Mouse (Mus musculus): ENCODE measurements at regions not wholly inside any gene's neighbourhood (a gene's known extent, or its start where the extent isn't known, plus 50 kb on each side); places are given as distances from the start of the nearest gene placed in this dataset.

DNA sequence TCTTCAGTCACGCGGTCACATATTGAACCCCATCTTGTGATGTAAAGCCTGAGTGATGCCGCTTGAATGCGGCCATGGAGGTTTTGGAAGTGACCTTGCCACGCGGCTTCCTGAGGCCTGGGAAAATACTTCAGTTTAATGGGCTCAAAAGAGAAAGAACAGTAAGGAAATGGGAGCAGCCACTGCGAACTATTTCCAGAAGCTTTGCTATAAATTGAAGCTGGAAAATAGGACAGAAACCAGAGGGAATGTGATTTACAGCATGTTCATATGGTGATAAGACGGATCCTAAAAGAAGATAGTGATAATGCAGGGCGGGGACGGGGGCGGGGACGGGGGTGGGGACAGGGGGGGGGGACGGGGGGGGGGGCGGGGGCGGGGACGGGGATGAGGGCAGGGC is 52.7 kb upstream of the Trpc4 start:
- DNase-seq, result no peak

- no peak for DNase-seq
Measured at GRCm38 (mm10) chr3:54083634-54084033, 72.2 kb upstream of the Trpc4 start.

DNA sequence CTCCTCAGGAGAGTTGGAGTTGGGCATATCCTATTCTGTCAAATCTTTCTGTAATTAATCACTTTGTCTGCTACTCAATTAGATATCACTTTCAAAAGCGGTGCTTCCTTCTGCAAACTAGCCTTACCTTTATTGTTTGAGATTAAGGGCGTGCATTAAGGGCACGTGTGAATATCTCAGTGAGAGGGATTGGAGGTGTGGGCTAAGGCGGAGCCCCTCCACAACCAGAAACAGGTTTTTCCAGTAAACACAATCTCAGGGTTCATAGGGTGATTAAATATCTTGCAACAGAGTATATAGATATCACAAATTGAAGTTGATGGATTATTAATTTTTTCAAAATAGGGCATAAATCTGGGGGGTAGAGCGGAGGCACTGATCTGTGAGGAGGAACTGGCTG is 79.4 kb upstream of the Trpc4 start:
- no peak for DNase-seq

- no peak for DNase-seq
Measured at GRCm38 (mm10) chr3:54060653-54061052, 95.2 kb upstream of the Trpc4 start.

DNA sequence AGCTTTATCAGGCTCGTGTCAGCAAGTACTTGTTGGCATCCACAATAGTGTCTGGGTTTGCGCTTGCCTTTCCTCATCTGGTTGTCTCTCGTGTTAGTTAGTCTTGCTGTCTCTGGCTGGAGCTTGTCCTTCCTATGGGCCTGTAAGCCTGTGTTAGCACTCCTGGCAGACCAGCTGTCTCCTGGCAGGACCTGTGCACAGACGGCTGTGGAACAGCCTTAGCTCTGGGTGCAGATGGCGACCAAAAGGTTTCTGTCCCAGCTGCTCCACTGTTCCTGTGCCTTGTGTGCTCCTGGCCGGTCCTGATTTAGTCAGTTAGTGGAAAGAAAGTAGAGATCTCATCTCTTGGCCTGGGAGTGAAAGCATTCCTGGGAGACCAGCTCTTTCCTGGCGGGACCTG is 101.5 kb upstream of the Trpc4 start:
- no peak for DNase-seq

DNA sequence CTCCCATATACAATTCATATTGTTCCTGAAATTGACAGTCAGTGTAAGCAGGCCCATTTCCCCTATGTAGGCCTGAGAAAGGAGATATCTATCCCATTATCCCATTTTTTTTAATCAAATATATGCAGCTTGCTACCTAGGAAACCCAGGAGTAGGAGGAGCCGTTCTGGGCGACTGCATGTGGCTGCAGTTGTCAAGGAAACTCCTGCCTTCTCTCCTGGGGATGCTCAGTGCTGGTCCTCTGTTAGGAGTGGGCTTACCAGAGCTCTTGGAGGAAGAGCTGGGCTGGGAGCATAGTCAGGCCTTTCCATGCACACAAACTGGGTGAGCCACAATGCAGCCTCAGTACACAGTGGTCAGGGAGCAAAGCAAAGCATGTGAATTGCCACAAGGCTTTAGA is 106.5 kb upstream of the Trpc4 start:
- no peak for DNase-seq

DNA sequence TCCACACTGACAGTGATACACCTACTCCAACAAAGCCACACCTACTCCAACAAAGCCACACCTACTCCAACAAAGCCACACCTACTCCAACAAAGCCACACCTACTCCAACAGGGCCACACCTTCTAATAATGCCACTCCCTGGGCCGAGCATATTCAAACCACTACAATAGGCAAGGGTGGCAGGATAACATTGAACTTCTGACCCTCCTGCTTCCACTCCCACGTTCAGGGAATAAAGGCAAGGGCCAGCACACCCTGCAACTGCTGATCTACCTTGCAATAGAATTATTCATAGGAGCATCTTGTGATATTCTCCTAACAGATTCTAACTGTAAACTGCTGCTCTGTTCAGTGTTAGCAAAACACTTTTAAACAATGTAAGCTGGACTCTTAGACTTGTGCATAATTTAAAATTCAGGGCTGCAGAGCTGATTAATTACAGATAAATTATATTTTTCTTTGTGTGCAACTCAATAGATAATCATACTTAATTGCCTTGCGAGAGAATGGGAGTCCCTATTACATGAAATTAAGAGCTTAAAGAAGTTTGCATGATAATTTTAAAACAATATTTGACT is 107.7 kb upstream of the Trpc4 start:
- no peak for DNase-seq

GRCm38 (mm10) chr3:54027365-54027764 is 128.5 kb upstream of the Trpc4 start:
- no peak for DNase-seq

DNA sequence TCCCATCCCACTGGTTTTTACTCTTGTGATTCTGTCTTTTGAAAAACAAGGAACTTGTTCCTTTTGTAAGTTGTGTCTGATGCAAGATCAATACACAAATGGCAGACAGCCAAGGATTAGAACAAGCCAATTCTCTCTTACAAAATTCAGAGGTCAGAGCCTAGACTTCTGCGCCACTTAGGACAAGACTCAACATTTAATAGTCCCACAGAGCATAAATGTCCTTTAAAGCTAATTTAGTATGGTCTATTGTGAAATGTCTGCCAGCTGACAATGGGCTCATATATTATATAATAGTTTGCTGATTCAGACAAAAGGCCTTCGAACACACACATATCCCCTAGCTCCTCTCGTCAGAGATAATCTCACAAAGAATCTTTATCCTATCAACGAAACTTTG is 135.6 kb upstream of the Trpc4 start:
- DNase-seq, result no peak

GRCm38 (mm10) chr3:54017943-54018649 is 137.7 kb upstream of the Trpc4 start:
- no peak for DNase-seq

- DNase-seq, result no peak
Measured at GRCm38 (mm10) chr3:54016877-54017276, 139.0 kb upstream of the Trpc4 start.

DNA sequence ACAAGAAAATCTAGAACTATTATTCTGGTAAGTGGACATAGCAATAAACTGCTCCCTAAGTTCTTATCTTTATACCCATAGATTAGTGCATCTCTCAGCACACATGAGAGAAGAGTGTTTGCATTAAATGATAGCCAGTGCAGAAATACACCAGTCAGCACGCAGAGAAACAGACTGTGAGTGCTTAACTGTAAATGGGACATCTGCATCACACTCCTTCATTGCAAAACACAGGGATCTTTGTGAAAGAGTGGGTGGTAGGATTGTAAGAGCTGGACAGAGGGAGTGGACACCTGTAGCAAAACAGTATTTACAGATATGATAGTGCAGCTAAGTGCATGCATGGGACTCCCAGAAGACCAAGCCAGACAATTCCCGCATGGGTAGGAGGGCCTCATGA is 144.8 kb upstream of the Trpc4 start:
- DNase-seq, result no peak

DNA sequence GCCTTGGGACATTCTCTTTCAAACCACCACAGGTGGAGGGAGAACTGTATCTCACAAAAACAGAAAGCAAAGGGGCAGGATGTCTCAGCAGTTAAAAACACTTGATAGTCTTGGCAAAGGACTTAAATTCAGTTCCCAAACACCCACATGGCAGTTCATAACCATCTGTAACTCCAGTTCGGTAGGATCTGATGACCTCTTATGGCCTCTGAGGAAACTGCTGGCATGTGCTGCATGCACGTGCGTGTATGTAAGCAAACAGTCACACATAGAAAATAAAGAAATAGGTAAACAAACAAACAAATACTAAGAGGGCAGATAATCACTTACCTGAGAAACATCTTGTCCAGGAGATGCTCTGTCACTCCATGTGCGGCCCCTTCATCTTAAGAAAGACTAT is 129.4 kb upstream of the Ufm1 start:
- DNase-seq, result no peak

- no peak for DNase-seq
Measured at GRCm38 (mm10) chr3:53988796-53989195, 125.2 kb upstream of the Ufm1 start.

DNA sequence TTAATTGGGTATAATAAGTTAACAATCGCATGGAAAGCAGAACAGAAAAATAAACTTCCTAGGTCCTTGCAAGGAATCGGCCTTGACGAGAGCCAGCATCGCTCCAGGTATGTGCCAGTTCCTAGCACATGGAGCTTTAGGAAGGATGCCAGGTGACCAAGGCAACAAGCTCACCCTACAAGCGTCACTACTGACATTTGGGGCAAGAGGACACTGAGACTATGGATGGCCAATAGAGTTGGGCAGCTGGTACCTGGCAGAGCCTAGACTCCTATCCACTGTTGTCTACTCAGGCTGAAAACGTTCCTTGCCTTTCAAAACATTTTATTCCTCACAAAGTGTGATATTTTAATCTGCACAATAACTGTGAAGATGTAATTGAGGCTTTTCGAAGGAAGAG is 124.6 kb upstream of the Ufm1 start:
- DNase-seq, result no peak

DNA sequence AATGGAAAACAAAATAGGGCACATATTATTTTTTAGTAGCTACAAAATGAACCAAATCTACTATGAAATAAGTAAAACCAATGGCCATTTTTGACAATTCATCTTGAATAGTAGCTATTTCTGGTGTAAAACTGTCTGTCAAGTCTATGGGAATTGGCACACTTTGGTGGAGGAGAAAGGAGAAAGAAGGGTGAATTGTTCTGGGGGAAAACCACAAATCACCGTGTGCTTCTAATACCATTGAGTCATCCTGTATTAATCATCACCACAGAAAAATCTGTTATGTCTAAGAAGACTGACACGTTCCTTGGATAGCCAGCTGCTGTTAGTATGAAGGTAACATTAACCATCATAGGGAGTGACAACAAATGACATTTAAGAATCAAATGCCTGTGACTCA is 123.7 kb upstream of the Ufm1 start:
- DNase-seq, result no peak

- DNase-seq, result no peak
Measured at GRCm38 (mm10) chr3:53984743-53985550, 121.3 kb upstream of the Ufm1 start.

GRCm38 (mm10) chr3:53982311-53982710 is 118.7 kb upstream of the Ufm1 start:
- no peak for DNase-seq

GRCm38 (mm10) chr3:53981585-53981984 is 118.0 kb upstream of the Ufm1 start:
- no peak for DNase-seq

GRCm38 (mm10) chr3:53977379-53978080 is 113.9 kb upstream of the Ufm1 start:
- DNase-seq, result no peak

DNA sequence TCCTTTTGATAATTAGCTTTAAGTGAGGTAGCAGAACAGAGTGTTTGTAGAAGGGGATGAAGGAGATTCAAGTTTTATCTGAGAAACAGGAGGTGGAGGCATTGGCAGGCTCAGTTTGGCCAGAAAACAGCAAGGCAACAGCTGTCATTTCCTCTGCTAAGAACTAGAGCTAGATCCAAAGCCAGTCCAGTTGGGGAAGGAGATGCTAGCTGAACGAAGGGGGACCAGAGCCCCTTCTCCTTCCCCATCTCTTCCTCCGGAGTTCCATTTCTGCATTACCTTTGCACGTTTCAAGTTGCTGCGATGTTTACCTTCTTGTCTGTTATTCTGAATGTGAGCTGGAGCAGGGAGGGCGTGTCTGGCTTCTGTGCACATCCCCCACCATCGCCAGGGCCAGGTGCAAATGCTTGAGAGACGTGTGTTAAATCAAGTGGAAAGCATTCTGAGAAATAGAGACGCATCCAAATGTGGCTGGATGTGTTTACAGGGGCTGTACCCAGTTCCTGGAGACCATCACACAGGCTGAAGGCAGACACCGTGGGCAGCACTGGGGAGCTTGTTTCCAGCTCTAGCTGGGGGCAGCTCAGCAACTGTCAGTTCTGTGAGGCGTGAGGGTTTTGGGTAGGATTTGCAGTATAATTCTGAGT is 111.4 kb upstream of the Ufm1 start:
- no peak for DNase-seq

GRCm38 (mm10) chr3:53969000-53969641 is 105.5 kb upstream of the Ufm1 start:
- DNase-seq, result no peak

DNA sequence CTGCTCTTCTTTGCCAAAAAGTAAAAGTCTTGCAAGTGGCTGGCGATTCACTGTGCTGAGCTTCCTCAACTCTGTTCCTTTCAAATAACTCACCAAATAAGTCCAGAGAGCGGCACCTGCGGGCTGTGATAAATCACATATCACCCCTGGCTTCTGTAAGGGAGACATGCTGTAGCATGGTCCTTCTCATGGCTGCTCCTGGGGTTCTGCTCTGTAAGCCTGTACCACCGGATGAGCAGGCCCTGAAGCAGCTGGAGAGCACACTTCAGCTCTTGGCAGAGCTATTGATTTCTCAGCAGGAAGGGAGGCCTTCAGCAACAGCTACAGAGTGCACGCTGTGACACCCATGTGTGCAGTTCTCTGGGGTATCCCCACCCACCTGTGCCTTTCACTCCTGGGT is 101.5 kb upstream of the Ufm1 start:
- no peak for DNase-seq
